Mouse (Mus musculus) lung, postnatal 0 days (tissue): ENCODE results near the gene Il17rd.

Experiments
- CTCF ChIP-seq: IDR thresholded peaks from 2 replicates; pipeline ENCODE4 v1.5.1; 2016; ENCODE audit warnings: antibody characterized with exemption, mild to moderate bottlenecking
- EP300 ChIP-seq: IDR thresholded peaks from 2 replicates; pipeline ENCODE4 v1.6.1; 2016; ENCODE audit warnings: antibody characterized with exemption, mild to moderate bottlenecking, control low read depth

GRCm38 (mm10) chr14:27013658-27014057 lies 25.1 kb upstream of the Il17rd start:
- TF ChIP-seq CTCF, result no peak
- no peak for TF ChIP-seq EP300
